29 mouse cellular contexts compared by ENCODE assay signal in genomic region chr9:21854894-21855293, GRCm38 (mm10). TPM values are rescaled to one million over a fixed set of nuclear protein-coding genes. Genes with fewer than 3 reads are reported as not detected.
DNase-seq lines count a peak whose midpoint lies in the region; ATAC-seq lines count a peak whose summit lies in the region.
"Had no signal": no experiment of that assay in that cellular context is flagged by ENCODE, and none has a peak within 500 bp of the region (broad histone marks: within the 10 kb centered on the region; RNA-seq: fewer than 3 reads in every experiment).

No protein-coding gene starts in this region.

- no peaks in the 10 kb centered on the region for H3K27me3 ChIP-seq in intestine, embryonic 15.5 days (replicated peaks)
- H3K27me3 ChIP-seq in stomach, embryonic 16.5 days (ENCODE audit: control insufficient read depth, insufficient read depth, low read length) = no peaks in the 10 kb centered on the region
- H3K27me3 ChIP-seq in liver, embryonic 11.5 days (replicated peaks; ENCODE audit: control insufficient read depth, insufficient read depth, low read length) = no peaks in the 10 kb centered on the region
- H3K27me3 ChIP-seq: embryonic facial prominence, embryonic 12.5 days; limb, embryonic 15.5 days; liver, embryonic 15.5 days; stomach, embryonic 15.5 days had no signal

- peak; percentile 56 for ATAC-seq in intestine, embryonic 15.5 days
- peak; percentile 26; the same call in 1 of the 2 replicates for ATAC-seq in stomach, embryonic 16.5 days (ENCODE audit: insufficient read depth, low FRiP score)
- ATAC-seq in liver, embryonic 11.5 days (replicated peaks; ENCODE audit: low FRiP score) = no peak
- ATAC-seq: CD4-positive, CD25-positive, alpha-beta regulatory T cell, adult 4 months; forebrain, embryonic 16.5 days had no signal

- H3K4me1 ChIP-seq in intestine, embryonic 15.5 days (replicated peaks) = peaks cover 21% of the 10 kb centered on the region; the same call in 1 of the 2 replicates
- peaks cover 14% of the 10 kb centered on the region for H3K4me1 ChIP-seq in stomach, embryonic 16.5 days (ENCODE audit: control insufficient read depth, insufficient read depth, low read length)
- H3K4me1 ChIP-seq in liver, embryonic 11.5 days (replicated peaks; ENCODE audit: control insufficient read depth, insufficient read depth, low read length) = peaks cover 16% of the 10 kb centered on the region

- no peak overlapping the region for H3K4me3 ChIP-seq in intestine, embryonic 15.5 days (replicated peaks)
- no peak overlapping the region for H3K4me3 ChIP-seq in stomach, embryonic 16.5 days (replicated peaks; ENCODE audit: low read length)
- H3K4me3 ChIP-seq in liver, embryonic 11.5 days (ENCODE audit: low read depth, low read length) = no peak overlapping the region
- H3K4me3 ChIP-seq: embryonic facial prominence, embryonic 12.5 days; limb, embryonic 10.5 days; limb, embryonic 15.5 days; liver, embryonic 15.5 days; stomach, embryonic 15.5 days had no signal

- DNase-seq in adrenal gland, postnatal 14 days = peak; percentile 60
- DNase-seq in adrenal gland, adult 8-10 months = no peak
- peak; percentile 50 to 69 for DNase-seq in urinary bladder, adult 18-20 months (ENCODE audit: low spot score in 2 of 2)
- no peak for DNase-seq in urinary bladder, postnatal 4 days (ENCODE audit: low spot score in 2 of 2)
- no peak for DNase-seq in cerebellum, adult 9-11 months
- DNase-seq in liver, embryonic 11.5 days (ENCODE audit: low spot score) = no peak
- DNase-seq: cerebellum, adult 8-10 months; embryo, embryonic 11 days; heart, postnatal 4 days; kidney, adult 2 months; kidney, postnatal 4 days; layer of hippocampus, postnatal 36 days; lung, embryonic 14.5 days; lung, postnatal 14 days; midbrain, embryonic 14.5 days; thymus, adult 18-20 months; thymus, postnatal 25 days had no signal

- no peaks in the 10 kb centered on the region for H3K36me3 ChIP-seq in intestine, embryonic 15.5 days
- no peaks in the 10 kb centered on the region for H3K36me3 ChIP-seq in stomach, embryonic 16.5 days (ENCODE audit: control insufficient read depth, insufficient read depth, low read length)
- H3K36me3 ChIP-seq in liver, embryonic 11.5 days (ENCODE audit: control insufficient read depth, insufficient read depth, low read length) = no peaks in the 10 kb centered on the region
- H3K36me3 ChIP-seq: embryonic facial prominence, embryonic 12.5 days; limb, embryonic 10.5 days; limb, embryonic 15.5 days; liver, embryonic 15.5 days; stomach, embryonic 15.5 days had no signal

- WGBS in intestine, embryonic 15.5 days = 80% methylated on average over 6 of the region's 6 CpGs
- whole genome bisulfite sequencing in stomach, embryonic 16.5 days = 74% methylated on average over 6 of the region's 6 CpGs
- WGBS in liver, embryonic 11.5 days = 82% methylated on average over 6 of the region's 6 CpGs

- H3K27ac ChIP-seq in intestine, embryonic 15.5 days = no peak overlapping the region
- H3K27ac ChIP-seq in stomach, embryonic 16.5 days (ENCODE audit: low read length) = peak overlapping the region; percentile 62
- H3K27ac ChIP-seq in liver, embryonic 11.5 days (ENCODE audit: low read depth, low read length) = no peak overlapping the region
- H3K27ac ChIP-seq: embryonic facial prominence, embryonic 12.5 days; hindbrain, embryonic 14.5 days; limb, embryonic 10.5 days; limb, embryonic 15.5 days; liver, embryonic 15.5 days; stomach, embryonic 15.5 days had no signal

- H3K9ac ChIP-seq in intestine, embryonic 15.5 days = no peak overlapping the region
- H3K9ac ChIP-seq in stomach, embryonic 16.5 days (ENCODE audit: low read length) = 0 out of 2 replicates have a peak overlapping the region, but pooled peaks have one; percentile 5
- no peak overlapping the region for H3K9ac ChIP-seq in liver, embryonic 11.5 days (ENCODE audit: low read depth, low read length)
- H3K9ac ChIP-seq: embryonic facial prominence, embryonic 12.5 days; hindbrain, embryonic 14.5 days; limb, embryonic 15.5 days; liver, embryonic 15.5 days; lung, embryonic 14.5 days; stomach, embryonic 15.5 days had no signal

- no peak overlapping the region for H3K4me2 ChIP-seq in intestine, embryonic 15.5 days (replicated peaks)
- no peak overlapping the region for H3K4me2 ChIP-seq in stomach, embryonic 16.5 days (ENCODE audit: low read depth, low read length)
- H3K4me2 ChIP-seq in liver, embryonic 11.5 days = no peak overlapping the region
- H3K4me2 ChIP-seq: embryonic facial prominence, embryonic 12.5 days; hindbrain, embryonic 14.5 days; limb, embryonic 15.5 days; liver, embryonic 15.5 days; lung, embryonic 14.5 days; stomach, embryonic 15.5 days had no signal

- H3K9me3 ChIP-seq in intestine, embryonic 15.5 days = no peaks in the 10 kb centered on the region
- H3K9me3 ChIP-seq in stomach, embryonic 16.5 days (replicated peaks; ENCODE audit: control insufficient read depth, low read length) = no peaks in the 10 kb centered on the region
- no peaks in the 10 kb centered on the region for H3K9me3 ChIP-seq in liver, embryonic 11.5 days (ENCODE audit: control insufficient read depth, low read length)
- H3K9me3 ChIP-seq: embryonic facial prominence, embryonic 12.5 days; limb, embryonic 10.5 days; limb, embryonic 15.5 days; liver, embryonic 15.5 days; stomach, embryonic 15.5 days had no signal

RNA-seq across cellular contexts. Expression of gene Dock6, which starts 2.5 kb away (rescaled TPM):
- 46.0 and 49.2 TPM in 2 replicates for total RNA-seq in adrenal gland, postnatal 14 days (2021)
- total RNA-seq in adrenal gland, adult 8-10 months (2022) = 10 to 100 TPM; 34.3 to 80.5 (median 56.4) TPM
- polyA plus RNA-seq in intestine, embryonic 15.5 days (2015; fragmentation: Nextera tagmentation; extraction: Ambion mirVana) = 26.9 and 30.7 TPM in 2 replicates
- 39.4 and 41.6 TPM in 2 replicates for polyA plus RNA-seq in stomach, embryonic 16.5 days (2015; fragmentation: Nextera tagmentation; extraction: Ambion mirVana)
- polyA plus RNA-seq in liver, embryonic 11.5 days (2014; fragmentation: Nextera tagmentation; extraction: Ambion mirVana) = 14.9 and 21.6 TPM in 2 replicates

RNA-seq across cellular contexts. Expression of gene Angptl8, which starts 19.6 kb away (rescaled TPM):
- total RNA-seq in adrenal gland, postnatal 14 days (2021) = 5.1 and 10.2 TPM in 2 replicates
- 10 to 100 TPM in 2 of 4 experiments, 1 to 10 TPM in 2; 1.5 to 12.0 (median 7.7) TPM for total RNA-seq in adrenal gland, adult 8-10 months (2022)
- polyA plus RNA-seq in intestine, embryonic 15.5 days (2015; fragmentation: Nextera tagmentation; extraction: Ambion mirVana) = 8.2 and 12.0 TPM in 2 replicates
- polyA plus RNA-seq in stomach, embryonic 16.5 days (2015; fragmentation: Nextera tagmentation; extraction: Ambion mirVana) = 6.4 TPM in 2 replicates
- polyA plus RNA-seq in liver, embryonic 11.5 days (2014; fragmentation: Nextera tagmentation; extraction: Ambion mirVana) = 16.1 and 17.4 TPM in 2 replicates
- total RNA-seq: gastrocnemius, adult 8-10 months; heart, postnatal 4 days; layer of hippocampus, postnatal 36 days; monocyte, adult 5-6 weeks had no signal
- polyA plus RNA-seq: CD4-positive, CD25-positive, alpha-beta regulatory T cell, adult 4 months had no signal

RNA-seq across cellular contexts. Expression of gene Kank2, which starts 56.4 kb away (rescaled TPM):
- total RNA-seq in adrenal gland, postnatal 14 days (2021) = 31.5 and 31.8 TPM in 2 replicates
- total RNA-seq in adrenal gland, adult 8-10 months (2022) = 10 to 100 TPM; 35.0 to 58.9 (median 47.5) TPM
- polyA plus RNA-seq in intestine, embryonic 15.5 days (2015; fragmentation: Nextera tagmentation; extraction: Ambion mirVana) = 16.3 and 16.7 TPM in 2 replicates
- 11.2 and 11.6 TPM in 2 replicates for polyA plus RNA-seq in stomach, embryonic 16.5 days (2015; fragmentation: Nextera tagmentation; extraction: Ambion mirVana)
- 4.7 and 6.7 TPM in 2 replicates for polyA plus RNA-seq in liver, embryonic 11.5 days (2014; fragmentation: Nextera tagmentation; extraction: Ambion mirVana)
- total RNA-seq: monocyte, adult 5-6 weeks had no signal
- polyA plus RNA-seq: CD4-positive, CD25-positive, alpha-beta regulatory T cell, adult 4 months had no signal

Comparison
In these comparisons a context has a peak if more than half of its experiments do, and no peak if none do; other contexts are left out.
1. DNase-seq: peak in adrenal gland, postnatal 14 days (single experiment) and urinary bladder, adult 18-20 months (2 of 2); none in adrenal gland, adult 8-10 months (single experiment), urinary bladder, postnatal 4 days (0 of 2), cerebellum, adult 9-11 months (single experiment) and liver, embryonic 11.5 days (single experiment).